Mouse (Mus musculus): ENCODE results near the gene Rpn2.

DNA sequence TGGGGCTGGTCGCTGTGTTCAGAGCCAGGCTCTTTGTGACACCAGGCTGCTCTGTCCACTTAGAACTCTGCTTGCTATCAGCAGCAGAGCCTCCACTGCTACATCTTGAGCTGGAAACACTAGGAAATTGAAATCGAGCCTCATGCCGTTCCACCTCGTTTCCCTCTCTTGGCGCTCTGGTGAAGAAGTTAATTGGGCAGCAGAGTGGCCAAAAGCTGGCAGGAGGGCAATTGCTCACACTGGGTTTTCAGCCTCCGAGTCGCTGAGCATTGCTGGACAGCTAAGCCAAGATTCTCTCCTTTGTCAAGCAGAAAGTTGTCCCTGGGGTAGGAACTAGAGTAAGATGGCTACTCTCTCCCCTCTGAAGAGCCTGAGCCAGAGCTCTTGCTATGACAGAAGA, 35.5 kb downstream of the Rpn2 start:
- TF ChIP-seq CTCF (IDR thresholded peaks at IDR 0.05; ENCODE audit: low read depth, low read length) (no peak), POLR2A (IDR thresholded peaks at IDR 0.05; ENCODE audit: insufficient read depth, low read length) (no peak), EP300 (IDR thresholded peaks at IDR 0.05; ENCODE audit: insufficient read depth, low read depth, low read length) (no peak)

Data from ES-Bruce4 (cell line).